Mouse (Mus musculus) lung, postnatal 10 days (tissue): ENCODE data around the gene Traf3ip2.

Source experiments
- DNase-seq: peaks from one replicate; pipeline ENCODE4 v3.0.0; 2021

Traf3ip2 gene

DNA sequence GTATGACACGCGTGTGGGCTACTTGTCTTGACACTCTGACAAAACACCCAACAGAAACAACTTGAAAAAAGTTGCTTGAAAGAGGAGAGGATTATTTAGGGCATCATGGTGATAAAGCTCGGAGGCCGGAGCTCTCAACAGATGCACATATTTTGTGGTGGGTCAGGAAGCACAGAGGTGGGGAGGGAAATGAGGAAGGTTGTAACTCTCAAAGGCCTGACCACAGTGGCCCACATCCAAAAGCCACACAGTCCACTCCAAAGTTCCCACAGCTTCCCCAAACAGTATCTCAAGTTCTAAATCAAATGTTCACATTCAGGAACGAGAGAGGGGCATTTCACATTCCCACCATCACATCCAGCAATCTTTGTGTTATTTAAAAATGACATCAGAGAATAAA is 11.7 kb upstream of the Traf3ip2 start:
- DNase-seq = no peak

DNA sequence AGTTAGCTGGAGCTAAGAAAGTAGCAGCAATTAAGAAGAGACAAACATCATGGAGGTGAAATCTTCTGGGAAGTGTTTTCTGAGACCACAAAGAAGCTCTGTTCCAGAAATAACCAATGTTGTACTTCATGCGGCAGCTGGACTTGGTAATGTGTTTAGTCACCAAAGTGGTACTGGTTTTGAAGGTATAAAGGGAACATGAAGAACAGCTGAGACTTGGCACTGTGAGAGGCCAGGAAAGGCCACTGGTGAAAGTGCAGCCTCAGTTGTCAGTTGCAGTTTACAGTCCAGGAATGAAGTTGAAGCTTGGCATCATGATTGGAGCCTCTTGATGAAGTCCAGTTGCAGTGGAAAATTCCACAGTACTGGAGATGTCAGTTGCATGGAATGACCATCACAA is 6.3 kb upstream of the Traf3ip2 start:
- no peak for DNase-seq

DNA sequence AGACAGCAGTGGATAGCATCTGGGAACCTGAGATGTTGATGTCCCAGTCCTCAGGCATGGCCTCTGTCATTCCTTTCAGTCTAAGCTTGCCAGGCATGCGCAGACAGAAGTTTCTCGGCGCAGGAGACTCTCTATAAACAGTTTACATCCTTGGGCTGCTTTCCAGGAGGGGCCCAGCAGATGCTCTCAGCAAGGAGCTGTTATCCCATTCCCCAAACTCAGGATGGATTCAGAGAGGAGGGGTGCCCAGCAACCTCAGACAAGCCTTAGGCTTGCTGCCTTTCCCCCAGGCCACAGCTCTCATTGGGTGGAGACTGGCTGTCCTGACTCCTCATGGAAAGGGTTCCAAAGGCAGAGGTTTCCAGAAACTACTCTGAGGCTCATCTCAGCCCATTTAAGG is 1.5 kb upstream of the Traf3ip2 start:
- DNase-seq = peak; percentile 78

DNA sequence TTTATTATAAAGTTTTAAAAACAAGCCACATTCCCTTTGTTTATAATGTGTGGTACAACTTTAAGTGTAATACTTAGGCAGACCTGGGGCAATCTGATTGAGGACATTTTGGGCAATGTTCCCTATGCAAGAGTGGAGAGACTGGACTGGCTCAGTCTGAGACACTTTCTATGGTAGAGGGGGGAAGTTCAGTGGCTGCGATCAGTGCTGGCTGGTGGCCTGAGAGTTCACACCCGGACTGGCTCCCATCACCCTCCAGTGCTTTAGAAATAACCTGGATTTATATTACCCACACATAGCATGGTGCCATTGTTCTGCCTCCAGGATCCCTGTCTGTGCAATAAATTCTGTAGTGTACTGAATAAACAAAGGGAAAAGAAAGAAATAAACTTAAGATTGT is 603 bp upstream of the Traf3ip2 start:
- DNase-seq = no peak

DNA sequence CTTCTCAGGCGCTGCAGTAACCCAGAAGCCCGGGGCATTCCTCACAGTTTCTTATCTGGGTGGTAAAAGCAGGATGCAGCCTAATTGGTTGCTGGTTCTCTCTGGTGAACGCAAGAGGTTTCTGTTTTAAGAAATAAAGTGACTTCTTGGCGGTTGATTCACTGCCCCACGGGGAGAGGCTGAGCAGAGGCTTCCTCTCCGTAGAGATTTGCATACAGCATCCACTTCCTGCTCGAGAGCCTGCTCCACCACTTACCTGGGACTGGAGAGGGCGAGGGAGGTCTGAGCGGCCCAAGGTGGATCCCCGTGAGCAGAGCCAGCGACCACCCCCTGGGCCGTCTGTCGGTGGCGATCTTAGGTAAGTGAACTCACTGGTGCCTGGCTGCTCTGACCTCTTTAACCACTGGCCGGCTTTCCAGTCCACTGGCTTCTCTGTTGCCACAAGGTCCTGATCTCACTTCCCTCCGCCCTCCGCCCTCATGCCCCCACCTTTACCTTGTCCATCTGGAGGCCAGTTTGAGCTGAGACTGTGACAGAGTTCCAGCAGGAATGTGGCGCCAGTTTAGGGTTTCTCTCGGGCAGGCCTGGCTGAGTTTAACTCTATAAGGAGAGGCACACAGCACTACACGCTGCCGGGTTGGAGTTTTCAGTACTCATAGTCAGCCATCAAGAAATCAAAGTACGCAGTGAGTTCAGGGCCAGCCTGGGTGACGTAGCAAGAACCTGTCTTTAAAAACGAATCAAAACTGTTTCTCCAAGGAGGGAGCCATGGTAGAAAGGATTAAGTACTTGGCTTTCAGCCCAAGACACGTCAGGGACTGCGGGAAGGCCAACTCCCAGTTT is 476 bp downstream of the Traf3ip2 start:
- DNase-seq = peak; percentile 82

DNA sequence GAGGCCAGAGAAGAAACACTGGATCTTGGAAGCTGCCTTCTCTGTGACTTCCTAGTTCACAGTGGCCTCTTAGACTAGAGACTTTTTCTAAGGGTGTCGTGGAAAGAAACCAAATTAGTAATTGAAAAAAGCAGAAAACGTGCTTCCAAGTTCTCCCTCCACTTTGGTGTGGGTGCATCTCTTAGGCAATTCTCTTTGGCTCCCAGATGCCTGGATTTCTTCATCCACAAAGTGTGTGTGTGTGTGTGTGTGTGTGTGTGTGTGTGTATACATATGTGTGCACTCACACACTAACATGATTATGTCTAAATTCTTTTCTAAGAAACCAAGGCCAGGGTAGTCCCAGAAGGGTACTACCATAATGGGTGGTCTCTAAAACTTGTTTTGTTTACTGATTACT is 1.2 kb downstream of the Traf3ip2 start:
- peak; percentile 63 for DNase-seq

DNA sequence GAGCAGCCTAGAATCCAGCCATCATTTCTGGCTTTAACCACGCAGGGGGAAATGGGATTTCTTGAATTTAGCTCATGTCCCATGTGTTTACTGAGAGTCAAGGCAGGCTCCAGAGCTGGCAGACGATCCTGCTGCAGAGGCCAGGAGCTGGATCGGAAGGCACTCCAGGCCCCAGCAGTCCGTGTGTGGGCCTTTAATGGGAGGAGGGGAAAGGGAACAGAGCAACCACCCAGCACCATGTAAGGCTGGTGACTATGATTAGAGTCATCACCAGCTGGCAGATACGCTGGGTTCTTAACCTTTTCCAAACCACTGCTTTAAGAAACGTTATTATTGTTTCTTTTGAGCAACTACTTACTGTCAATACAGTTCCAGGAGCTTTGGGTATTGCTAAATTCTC is 1.9 kb downstream of the Traf3ip2 start:
- peak; percentile 88 for DNase-seq

DNA sequence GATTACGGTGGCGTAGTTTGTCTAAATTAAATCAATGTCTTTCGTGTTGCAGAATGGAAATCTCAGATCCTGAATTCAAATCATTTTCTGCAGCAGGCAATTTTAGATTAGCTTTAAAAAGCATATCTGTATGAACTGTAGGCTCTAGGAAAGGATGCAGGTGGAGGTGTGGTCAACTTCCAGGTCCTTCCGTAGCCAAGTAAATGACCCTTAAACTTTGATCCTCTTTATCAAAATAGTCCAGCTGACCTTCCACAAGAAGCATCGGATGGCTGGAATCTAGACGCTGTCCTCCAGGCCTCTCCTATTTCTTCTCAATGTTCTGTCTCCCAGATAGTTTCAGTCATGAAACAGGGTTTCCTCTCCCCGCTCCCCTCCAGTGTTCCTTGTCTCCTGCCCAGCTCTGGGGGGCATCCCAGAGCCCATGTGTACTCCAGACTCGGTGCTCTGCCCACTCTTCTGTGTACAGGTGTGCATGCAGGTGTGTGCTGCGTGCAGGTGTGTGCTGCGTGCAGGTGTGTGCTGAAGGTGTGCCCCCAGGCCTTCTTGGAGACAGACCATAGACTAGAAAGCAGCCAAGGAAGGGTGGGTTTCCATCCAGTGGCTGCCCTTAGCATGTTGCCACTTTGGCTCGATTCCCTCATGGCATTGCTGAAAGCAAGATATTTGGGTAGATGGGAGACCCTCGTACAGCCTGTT is 2.9 kb downstream of the Traf3ip2 start:
- no peak for DNase-seq

DNA sequence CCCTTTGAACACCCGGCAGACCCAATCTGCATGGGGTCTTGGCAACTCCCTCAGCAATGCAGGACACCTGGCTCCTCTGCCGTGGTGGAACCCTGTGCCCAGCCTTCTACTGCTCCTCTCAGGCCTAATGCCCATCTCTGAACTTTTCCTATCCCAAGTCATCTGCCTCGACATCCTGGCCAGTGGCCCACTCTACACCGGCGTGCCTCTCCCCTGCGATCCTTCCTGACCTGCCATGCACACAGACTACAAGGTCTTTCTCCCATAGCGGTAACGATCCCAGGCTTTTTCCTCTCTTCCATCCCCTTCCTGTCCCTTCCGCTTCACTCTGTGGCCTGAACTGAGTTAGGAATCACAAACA is 3.5 kb downstream of the Traf3ip2 start:
- no peak for DNase-seq

DNA sequence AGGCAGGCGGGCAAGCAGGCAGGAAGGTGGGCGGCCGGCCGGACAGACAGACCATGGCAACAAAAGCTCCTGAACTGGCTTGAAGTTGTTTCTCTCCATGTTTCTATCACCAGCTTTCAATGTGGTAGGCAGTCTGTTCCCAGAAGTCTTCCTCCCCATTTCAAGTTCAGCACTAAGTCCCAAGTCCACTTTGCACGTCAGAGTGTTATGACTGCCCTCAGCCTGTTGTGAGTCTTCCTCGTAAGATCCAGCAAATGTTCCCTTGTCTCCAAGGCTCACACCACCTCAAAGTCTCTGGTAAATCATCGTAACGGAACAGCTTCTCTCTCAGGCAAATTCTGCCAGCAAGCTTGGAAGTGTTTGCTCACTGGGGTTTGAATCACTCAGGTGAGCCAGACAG is 3.9 kb downstream of the Traf3ip2 start:
- no peak for DNase-seq

DNA sequence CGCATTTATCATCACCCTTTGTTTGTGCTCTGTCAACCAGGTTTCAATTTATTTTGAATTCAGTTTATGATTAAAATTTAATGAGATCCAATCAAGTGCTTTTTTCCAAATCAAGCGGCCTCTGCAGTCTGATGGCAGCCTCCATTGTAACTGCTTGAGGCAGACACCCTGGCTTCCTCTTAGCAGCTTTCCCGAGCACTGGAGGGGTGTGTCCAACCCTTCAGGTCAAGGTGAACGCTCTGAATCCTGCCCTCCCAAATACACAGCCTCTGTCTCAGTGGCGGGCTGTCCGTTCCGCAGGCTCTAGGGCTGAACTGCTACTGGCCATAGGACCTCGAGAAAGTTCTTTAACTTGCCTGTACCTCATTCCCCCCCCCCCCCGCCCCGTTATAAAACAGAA is 5.7 kb downstream of the Traf3ip2 start:
- no peak for DNase-seq

DNA sequence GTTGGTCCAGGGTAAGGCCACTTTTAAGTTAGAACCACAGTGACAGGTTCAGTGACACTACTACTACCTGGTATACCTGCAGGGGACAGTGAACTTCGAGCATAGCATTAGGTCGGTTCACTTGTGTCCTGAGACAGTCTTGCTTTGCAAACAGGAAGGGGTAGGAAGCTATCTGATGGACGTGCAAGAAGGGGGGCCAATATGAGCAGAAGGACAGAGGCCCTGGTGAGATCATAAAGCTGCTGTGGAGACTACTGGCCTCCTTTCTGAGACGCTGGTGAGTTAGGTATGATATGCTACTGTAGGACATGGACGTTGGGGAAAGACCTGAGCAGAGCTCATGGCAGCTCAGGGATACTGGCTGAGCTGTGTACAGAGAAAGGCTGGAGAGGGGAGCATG is 7.9 kb downstream of the Traf3ip2 start:
- no peak for DNase-seq

DNA sequence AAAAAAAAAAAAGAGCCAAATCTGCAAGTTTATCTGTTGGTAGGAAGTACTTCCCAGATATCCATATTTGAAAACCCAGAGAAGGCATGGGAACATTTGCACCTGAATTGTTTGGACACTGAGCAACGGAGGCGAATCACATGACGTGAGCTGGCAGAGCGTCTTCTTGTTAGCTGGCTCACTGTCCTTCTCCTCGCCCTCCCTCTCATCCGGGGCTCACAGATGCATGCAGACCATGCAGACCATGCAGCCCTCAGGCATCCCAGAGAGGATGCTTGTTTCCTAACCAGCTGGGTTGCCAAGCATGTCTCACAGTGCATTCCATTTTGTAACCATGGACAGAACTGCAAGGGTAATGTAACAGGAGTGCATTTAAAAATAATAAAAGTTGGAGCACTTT is 11.1 kb downstream of the Traf3ip2 start:
- no peak for DNase-seq

DNA sequence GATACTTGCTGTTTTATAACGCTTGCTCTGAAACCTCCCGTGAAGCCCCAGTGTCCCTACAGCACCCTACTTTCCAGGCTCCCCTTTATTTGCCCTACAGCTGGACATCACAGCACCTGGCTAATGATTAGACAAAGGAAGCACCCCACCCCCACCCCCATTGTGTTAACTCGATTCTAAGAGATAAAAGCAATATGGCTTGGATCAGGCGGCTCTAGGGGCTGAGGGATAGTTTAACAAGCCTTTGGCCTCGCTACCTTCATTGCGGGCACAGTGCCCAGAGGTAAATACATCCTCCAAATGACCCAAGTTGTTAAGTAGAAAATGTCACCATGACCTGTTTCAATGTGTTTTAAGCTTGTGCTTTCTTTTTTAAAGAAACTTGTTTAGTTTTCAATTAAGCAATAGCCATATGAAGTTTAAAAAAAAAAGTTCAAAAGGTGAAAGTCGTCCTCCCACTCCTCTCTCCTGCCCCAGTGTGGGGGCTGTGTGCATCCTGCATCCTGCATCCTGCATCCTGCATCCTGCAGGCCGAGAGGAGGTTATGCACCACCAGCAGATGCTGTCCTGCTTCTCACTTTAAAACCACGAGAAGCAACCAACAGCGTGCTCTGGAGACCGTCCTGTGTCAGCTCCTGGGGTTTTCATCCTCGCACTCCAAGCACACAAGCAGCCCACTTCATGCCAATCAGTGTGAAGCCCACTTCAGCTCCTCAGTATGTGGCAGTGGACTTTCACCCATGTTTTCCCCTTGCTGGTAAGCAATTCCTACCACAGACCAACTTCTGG is 12.3 kb downstream of the Traf3ip2 start:
- DNase-seq = no peak

DNA sequence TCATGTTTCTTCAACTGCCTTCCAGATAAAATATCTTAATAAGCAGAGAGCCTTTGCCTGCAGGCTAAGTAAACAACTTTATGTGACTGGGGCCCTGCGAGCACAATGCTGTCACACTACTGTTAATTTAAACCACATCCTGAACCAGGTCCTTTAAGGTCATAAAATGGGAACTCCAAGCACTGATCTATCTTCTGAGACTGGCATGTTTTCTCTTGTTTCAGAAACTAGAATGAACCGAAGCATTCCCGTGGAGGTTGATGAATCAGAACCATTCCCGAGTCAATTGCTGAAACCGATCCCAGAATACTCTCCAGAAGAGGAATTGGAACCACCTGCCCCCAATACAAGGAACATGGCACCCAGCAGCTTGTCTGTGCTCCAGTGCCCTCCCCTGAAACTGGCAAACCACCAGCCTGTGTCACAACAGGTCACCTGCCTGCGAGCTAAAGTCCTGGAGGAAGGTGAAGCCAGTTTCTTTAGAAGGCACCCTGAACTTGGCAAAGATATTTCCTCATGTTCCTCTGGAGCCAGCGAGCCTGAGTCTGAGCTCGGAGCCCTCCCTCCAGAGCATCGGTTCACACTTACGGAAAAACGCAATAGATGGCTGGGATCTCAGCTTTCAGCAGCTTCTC is 13.0 kb downstream of the Traf3ip2 start:
- no peak for DNase-seq

DNA sequence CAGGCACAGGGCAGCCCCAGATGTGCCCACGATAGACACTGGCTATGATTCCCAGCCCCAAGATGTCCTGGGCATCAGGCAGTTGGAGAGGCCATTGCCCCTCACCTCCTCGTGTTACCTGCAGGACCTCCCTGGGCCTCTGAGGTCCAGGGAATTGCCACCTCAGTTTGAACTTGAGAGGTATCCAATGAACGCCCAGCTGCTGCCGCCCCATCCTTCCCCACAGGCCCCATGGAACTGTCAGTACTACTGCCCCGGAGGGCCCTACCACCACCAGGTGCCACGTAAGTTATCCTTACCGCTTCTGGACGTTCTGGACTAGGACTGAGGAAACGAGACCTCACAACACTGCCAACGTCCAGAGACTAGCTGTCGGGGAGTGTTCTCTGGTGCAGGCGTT is 13.6 kb downstream of the Traf3ip2 start:
- no peak for DNase-seq

DNA sequence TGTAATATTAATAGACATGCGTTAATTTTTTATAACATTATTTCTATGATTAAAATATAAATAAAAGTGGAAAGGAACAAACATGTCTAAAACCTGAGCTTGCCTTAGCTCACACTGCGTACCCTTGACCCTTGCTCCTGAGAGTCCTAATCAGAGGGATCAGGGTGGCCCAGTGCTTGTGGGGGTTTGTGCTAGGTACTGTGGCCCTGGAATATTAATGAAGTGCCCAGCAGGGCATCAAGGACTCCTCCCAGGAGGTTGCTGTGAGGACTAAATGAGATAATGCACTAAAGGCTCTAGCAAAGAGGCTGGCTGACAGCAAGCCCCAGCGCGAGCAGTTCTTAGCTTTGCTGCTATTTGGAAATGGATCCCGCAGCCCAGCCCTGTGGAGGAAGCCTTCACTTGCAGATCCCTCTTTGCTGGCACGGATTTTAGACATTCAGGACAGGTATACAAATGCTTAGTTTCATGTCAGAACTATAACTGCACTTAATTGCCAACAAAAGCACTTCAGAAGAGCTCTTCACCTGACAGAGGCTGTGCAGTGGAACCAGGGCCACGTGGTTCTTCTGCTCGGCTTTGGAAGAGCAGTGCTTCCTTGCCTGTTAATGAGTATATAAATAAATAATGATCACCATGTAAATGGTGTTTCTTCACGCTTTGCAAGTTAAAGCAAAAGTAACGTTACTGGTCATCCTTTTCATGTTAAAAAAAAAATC is 16.2 kb downstream of the Traf3ip2 start:
- no peak for DNase-seq

DNA sequence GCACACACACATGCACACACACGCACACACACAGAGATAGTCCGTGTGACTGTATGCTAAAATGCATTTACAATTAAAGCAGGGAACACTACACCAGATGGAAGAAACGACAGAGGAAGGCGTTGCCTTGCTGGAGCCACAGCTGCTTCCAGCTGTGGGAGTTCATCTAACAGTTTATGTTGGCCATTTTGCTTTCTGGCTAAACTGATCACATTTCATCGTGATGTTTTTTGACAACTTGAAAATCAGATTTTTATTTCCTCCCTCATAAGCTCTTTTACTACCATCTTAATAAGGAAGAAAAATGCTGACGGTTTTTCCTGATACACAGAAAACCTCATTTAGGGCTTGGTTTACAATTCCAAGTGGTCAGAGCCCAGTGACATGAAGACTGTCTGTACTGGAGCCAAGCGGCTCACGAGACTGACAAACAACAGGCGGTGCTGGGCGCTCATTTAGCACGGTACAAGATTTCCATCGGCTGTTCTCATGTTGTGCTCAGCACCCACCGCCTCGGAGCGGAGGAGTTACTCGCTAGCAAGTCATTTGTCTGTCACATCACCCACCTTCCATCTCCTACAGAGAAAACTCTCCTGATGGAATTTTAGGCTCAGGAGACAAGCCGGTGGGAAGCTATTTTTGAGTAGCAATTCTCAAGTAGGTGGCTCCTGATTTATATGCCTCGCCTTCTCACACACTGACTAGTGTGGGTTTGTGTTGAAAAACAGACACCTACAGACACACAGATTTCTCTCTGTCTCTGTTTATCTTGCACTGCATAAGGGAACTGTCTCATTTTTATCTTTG is 17.2 kb downstream of the Traf3ip2 start:
- DNase-seq = peak; percentile 80

DNA sequence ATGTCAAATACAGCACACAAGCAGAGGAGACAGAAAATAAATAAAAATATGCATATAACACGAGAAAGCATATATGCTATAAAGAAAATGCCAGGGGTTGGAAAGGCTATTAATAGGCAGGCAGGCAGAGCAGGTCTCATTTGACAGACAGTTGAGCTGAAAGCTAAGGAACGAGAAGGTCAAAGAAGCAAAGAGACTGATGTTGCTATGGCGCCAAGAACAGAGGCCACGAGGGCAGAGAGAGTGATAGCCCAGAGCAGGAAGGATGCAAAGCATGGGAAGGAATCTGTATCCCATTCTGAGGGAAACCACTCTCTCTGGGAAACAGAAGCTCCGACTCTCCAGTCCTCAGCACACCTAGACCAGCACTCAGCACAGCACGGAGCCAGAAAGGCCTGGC is 18.1 kb downstream of the Traf3ip2 start:
- no peak for DNase-seq

DNA sequence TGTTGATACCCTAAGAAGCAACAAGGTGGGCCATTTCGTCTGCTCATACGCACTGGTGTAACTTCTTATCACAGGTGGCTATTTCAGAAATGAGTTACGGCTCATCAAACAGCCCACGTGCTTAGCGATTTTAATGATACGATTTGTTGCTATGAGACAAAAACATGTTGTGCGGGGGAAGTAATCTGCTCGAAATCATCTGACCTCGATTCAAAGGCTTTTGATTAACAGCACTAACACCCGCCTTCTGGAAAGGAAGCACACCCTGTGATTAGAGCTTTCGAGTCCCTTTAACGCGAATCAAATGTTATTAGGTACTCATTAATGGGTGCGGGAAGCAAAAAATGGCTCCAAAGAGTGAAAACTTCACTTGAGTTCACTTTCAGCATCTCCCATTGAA is 18.9 kb downstream of the Traf3ip2 start:
- no peak for DNase-seq

DNA sequence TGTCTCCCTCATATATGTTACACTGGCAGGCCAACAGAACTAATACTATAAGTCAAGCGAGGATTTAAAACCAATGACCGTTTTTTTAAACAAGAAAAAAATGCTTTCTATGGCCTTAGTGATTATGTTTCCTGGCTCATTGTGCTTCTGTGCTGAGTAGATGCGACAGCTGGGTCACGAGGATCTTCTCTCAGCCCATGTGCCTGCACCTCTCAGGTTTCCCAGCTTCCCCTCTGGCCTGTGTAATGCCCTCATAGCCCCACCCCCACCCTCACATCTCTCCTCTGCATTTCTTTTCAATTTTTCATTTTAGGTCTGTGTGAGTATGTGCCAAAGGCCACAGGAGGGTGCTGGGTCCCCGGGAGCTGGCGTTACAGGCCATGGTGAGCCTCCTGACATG is 20.6 kb downstream of the Traf3ip2 start:
- DNase-seq = no peak
